Mouse (Mus musculus): ENCODE data around the gene Wdr82. TPM values are rescaled to one million over a fixed set of nuclear protein-coding genes. Genes with fewer than 3 reads are reported as not detected.

Gene Wdr82
- total RNA-seq, 1 experiment: 95.8 TPM

- Histone ChIP-seq H3K9ac (ENCODE audit: insufficient read depth, low read depth, low read length, poor library complexity, severe bottlenecking) (no peak overlapping the region), H3K36me3 (ENCODE audit: control insufficient read depth, insufficient read depth, low read length, poor library complexity, severe bottlenecking) (no peaks in the 10 kb centered on the region), H3K4me1 (ENCODE audit: control insufficient read depth in 2 of 2, insufficient read depth in 2 of 2, low read length in 2 of 2, poor library complexity in 1 of 2) (peaks cover 0 to 19% of the 10 kb centered on the region in 2 experiments; a peak in 2 of 4 replicates), H3K27ac (ENCODE audit: insufficient read depth, low read depth, low read length, poor library complexity, severe bottlenecking) (no peak overlapping the region), H3K4me3 (ENCODE audit: insufficient read depth in 1 of 2, low read depth in 1 of 2, low read length in 2 of 2, poor library complexity in 1 of 2, severe bottlenecking in 1 of 2) (no peak overlapping the region), H3K9me3 (ENCODE audit: control insufficient read depth, insufficient read depth, low read depth, low read length) (no peaks in the 10 kb centered on the region)
- in situ Hi-C loops (cut with MboI; ENCODE audit: low sequenced_read_pairs in 2 of 2, unreplicated experiment in 2 of 2): no loop called here
- TF ChIP-seq ZNF384 (IDR thresholded peaks at IDR 0.05; ENCODE audit: low read depth, low read length) (no peak), ZC3H11A (IDR thresholded peaks at IDR 0.05; ENCODE audit: borderline replicate concordance, low read depth, low read length) (no peak), HCFC1 (IDR thresholded peaks at IDR 0.05; ENCODE audit: borderline replicate concordance, insufficient read depth, low read length) (no peak), CHD2 (IDR thresholded peaks at IDR 0.05; ENCODE audit: low read depth, low read length) (no peak), MAFK (IDR thresholded peaks at IDR 0.05; ENCODE audit: insufficient read depth, low read depth, low read length) (no peak)
- no peak for DNase-seq (ENCODE audit: low read depth, low spot score)
Observed at GRCm38 (mm10) chr9:106145582-106145981, 25.1 kb upstream of the Wdr82 start.

- no peak overlapping the region for H3K9ac ChIP-seq (ENCODE audit: insufficient read depth, low read depth, low read length, poor library complexity, severe bottlenecking)
- in situ Hi-C loops (cut with MboI; ENCODE audit: low sequenced_read_pairs in 2 of 2, unreplicated experiment in 2 of 2): no loop called here
- H3K9me3 ChIP-seq (ENCODE audit: control insufficient read depth, insufficient read depth, low read depth, low read length): no peaks in the 10 kb centered on the region
- H3K27ac ChIP-seq (ENCODE audit: insufficient read depth, low read depth, low read length, poor library complexity, severe bottlenecking): no peak overlapping the region
- H3K4me3 ChIP-seq (ENCODE audit: insufficient read depth in 1 of 2, low read depth in 1 of 2, low read length in 2 of 2, poor library complexity in 1 of 2, severe bottlenecking in 1 of 2): no peak overlapping the region
- no peak for DNase-seq (ENCODE audit: low read depth, low spot score)
- H3K36me3 ChIP-seq (ENCODE audit: control insufficient read depth, insufficient read depth, low read length, poor library complexity, severe bottlenecking): no peaks in the 10 kb centered on the region
- TF ChIP-seq HCFC1 (IDR thresholded peaks at IDR 0.05; ENCODE audit: borderline replicate concordance, insufficient read depth, low read length) (no peak), ZNF384 (IDR thresholded peaks at IDR 0.05; ENCODE audit: low read depth, low read length) (no peak), MAFK (IDR thresholded peaks at IDR 0.05; ENCODE audit: insufficient read depth, low read depth, low read length) (no peak), ZC3H11A (IDR thresholded peaks at IDR 0.05; ENCODE audit: borderline replicate concordance, low read depth, low read length) (no peak)
- peaks cover 0 to 19% of the 10 kb centered on the region in 2 experiments; a peak in 2 of 4 replicates for H3K4me1 ChIP-seq (ENCODE audit: control insufficient read depth in 2 of 2, insufficient read depth in 2 of 2, low read length in 2 of 2, poor library complexity in 1 of 2)
Observed at GRCm38 (mm10) chr9:106147281-106147680, 23.4 kb upstream of the Wdr82 start.

GRCm38 (mm10) chr9:106147851-106148431 is 22.8 kb upstream of the Wdr82 start:
- H3K27ac ChIP-seq (ENCODE audit: insufficient read depth, low read depth, low read length, poor library complexity, severe bottlenecking): no peak overlapping the region
- DNase-seq (ENCODE audit: low read depth, low spot score): no peak
- H3K4me3 ChIP-seq (ENCODE audit: insufficient read depth in 1 of 2, low read depth in 1 of 2, low read length in 2 of 2, poor library complexity in 1 of 2, severe bottlenecking in 1 of 2): peak overlapping the region; percentile 5 to 39; a peak in 2 of 4 replicates
- no peaks in the 10 kb centered on the region for H3K36me3 ChIP-seq (ENCODE audit: control insufficient read depth, insufficient read depth, low read length, poor library complexity, severe bottlenecking)
- H3K9ac ChIP-seq (ENCODE audit: insufficient read depth, low read depth, low read length, poor library complexity, severe bottlenecking): no peak overlapping the region
- no peaks in the 10 kb centered on the region for H3K9me3 ChIP-seq (ENCODE audit: control insufficient read depth, insufficient read depth, low read depth, low read length)
- in situ Hi-C loops (cut with MboI; ENCODE audit: low sequenced_read_pairs in 2 of 2, unreplicated experiment in 2 of 2): no loop called here
- TF ChIP-seq ZC3H11A (IDR thresholded peaks at IDR 0.05; ENCODE audit: borderline replicate concordance, low read depth, low read length): no peak
- no peak for TF ChIP-seq ZNF384 (IDR thresholded peaks at IDR 0.05; ENCODE audit: low read depth, low read length)
- no peak for TF ChIP-seq HCFC1 (IDR thresholded peaks at IDR 0.05; ENCODE audit: borderline replicate concordance, insufficient read depth, low read length)
- TF ChIP-seq CHD2 (IDR thresholded peaks at IDR 0.05; ENCODE audit: low read depth, low read length): no peak
- TF ChIP-seq MAFK (IDR thresholded peaks at IDR 0.05; ENCODE audit: insufficient read depth, low read depth, low read length): no peak
- H3K4me1 ChIP-seq (ENCODE audit: control insufficient read depth in 2 of 2, insufficient read depth in 2 of 2, low read length in 2 of 2, poor library complexity in 1 of 2): peaks cover 0 to 19% of the 10 kb centered on the region in 2 experiments; a peak in 2 of 4 replicates

GRCm38 (mm10) chr9:106148541-106149398 is 22.0 kb upstream of the Wdr82 start:
- no peak overlapping the region for H3K27ac ChIP-seq (ENCODE audit: insufficient read depth, low read depth, low read length, poor library complexity, severe bottlenecking)
- no peaks in the 10 kb centered on the region for H3K36me3 ChIP-seq (ENCODE audit: control insufficient read depth, insufficient read depth, low read length, poor library complexity, severe bottlenecking)
- TF ChIP-seq ZC3H11A (IDR thresholded peaks at IDR 0.05; ENCODE audit: borderline replicate concordance, low read depth, low read length) (no peak), HCFC1 (IDR thresholded peaks at IDR 0.05; ENCODE audit: borderline replicate concordance, insufficient read depth, low read length) (no peak), MAFK (IDR thresholded peaks at IDR 0.05; ENCODE audit: insufficient read depth, low read depth, low read length) (no peak), ZNF384 (IDR thresholded peaks at IDR 0.05; ENCODE audit: low read depth, low read length) (no peak), CHD2 (IDR thresholded peaks at IDR 0.05; ENCODE audit: low read depth, low read length) (no peak)
- in situ Hi-C loops (cut with MboI; ENCODE audit: low sequenced_read_pairs in 2 of 2, unreplicated experiment in 2 of 2): no loop called here
- DNase-seq (ENCODE audit: low read depth, low spot score): no peak
- peaks cover 0 to 19% of the 10 kb centered on the region in 2 experiments; a peak in 2 of 4 replicates for H3K4me1 ChIP-seq (ENCODE audit: control insufficient read depth in 2 of 2, insufficient read depth in 2 of 2, low read length in 2 of 2, poor library complexity in 1 of 2)
- peak overlapping the region; percentile 26 for H3K9ac ChIP-seq (ENCODE audit: insufficient read depth, low read depth, low read length, poor library complexity, severe bottlenecking)
- no peaks in the 10 kb centered on the region for H3K9me3 ChIP-seq (ENCODE audit: control insufficient read depth, insufficient read depth, low read depth, low read length)
- H3K4me3 ChIP-seq (ENCODE audit: insufficient read depth in 1 of 2, low read depth in 1 of 2, low read length in 2 of 2, poor library complexity in 1 of 2, severe bottlenecking in 1 of 2): peak overlapping the region; percentile 36 to 39; a peak in 2 of 4 replicates

Measured in ES-E14 (cell line).